Mouse (Mus musculus) urinary bladder, postnatal 4 days (tissue): ENCODE data around the gene Ggta1.

Source experiments
- DNase-seq, 2 experiments: peaks; one replicate each; pipeline ENCODE4 v3.0.0; 2021 to 2022; ENCODE audit warnings: low spot score in 2 of 2

Gene Ggta1

DNA sequence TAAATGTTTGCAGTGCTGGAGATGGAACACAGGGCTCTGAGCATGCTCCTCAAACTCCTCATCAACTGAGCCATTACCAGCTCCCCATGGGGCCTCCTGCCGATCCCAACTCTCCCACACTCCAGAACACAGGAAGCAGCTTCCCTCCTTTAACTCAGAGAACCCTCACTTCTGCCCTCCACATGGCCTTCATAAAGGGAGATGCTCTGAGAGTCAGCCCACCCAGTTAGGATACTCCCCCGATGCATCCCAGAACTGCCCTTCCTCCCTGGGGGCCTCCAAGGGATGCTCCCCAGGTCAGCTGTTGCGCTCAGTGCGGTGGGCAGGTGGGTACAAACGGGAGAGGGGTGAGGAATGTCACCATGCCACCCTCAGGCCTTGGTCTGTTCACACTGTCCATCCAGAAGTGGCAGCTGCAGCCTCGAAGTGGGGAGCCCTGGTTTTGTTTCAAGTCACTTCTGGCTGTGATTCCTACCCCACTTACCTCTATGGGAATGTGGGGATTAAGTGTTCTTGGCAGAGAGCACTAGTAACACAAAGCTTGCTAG is 28.4 kb downstream of the Ggta1 start:
- DNase-seq = no peak

DNA sequence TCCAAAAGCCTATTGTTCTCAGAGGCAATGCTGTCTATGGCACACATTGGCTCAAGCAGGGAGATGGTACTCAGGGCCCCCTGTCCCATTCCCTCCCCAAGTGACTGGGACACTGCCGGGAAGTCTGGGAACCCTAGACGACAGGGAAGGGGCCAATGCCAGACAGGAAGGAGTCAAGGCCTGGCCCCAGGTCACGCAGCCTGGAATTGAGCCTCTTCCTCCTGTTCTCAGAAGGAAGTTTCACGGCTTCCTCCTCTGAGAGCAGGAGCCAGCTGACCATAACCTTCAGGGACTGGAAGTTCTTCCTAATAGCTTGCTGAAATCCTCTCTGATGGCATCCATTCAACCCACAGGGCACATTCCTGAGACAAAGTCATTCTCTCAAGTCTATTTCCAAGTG is 29.6 kb downstream of the Ggta1 start:
- DNase-seq = no peak

DNA sequence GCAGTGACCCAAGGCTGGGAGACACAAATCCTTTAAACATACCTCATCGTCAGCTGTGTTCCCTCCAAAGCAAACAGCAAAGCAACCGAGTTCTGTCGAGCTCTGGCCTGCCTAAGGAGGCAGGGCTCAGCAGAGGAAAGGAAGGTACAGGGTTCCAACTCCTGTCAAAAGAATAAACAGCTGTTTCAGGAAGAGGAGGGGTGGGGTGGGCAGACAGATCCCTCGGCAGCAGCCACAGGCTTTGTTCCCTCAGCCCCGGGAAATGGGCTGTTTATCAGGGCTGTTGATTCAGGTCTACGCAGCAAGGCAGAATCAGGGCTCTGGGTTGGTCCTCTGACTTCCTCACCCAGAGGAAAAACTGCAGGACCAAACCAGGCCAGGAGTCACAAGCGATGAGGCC is 30.6 kb downstream of the Ggta1 start:
- DNase-seq = no peak

DNA sequence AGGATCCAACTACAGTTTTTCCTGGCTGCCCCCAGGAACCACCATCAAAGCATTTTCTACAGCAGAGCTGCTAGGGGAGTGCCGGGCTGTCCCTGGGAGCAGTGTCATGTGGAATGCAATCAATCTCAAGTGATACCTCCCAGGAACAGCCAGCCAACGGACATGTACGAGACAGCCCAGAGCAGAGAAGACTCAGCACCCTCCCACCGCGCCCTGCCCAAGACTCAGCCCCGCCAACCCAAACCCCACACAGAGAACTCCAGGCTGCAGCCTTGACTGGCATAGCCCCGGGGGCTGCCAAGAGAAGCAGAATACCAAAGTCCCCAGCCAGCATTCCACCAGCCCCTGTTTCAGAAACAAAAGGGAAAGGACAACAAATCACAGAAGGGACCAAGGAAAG is 31.0 kb downstream of the Ggta1 start:
- no peak for DNase-seq

DNA sequence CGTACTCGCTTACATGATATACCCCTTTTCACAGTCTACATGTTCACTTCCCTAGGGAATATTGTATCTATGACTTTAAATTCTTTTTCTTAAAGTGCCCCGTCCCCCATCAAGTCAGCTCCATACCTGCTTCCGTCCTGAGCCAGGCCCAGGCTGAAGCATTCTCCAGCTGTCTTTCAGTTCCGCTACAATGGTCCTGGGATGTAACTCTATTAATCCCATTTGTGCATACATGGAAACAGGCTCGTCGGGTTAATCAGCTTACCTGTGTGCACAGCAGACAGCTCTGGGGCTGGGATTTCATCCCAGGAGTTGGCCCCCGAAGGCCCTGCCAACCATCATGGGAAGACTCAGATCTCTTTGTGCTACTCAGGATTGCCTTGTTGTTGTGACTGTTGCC is 32.2 kb downstream of the Ggta1 start:
- DNase-seq = no peak

DNA sequence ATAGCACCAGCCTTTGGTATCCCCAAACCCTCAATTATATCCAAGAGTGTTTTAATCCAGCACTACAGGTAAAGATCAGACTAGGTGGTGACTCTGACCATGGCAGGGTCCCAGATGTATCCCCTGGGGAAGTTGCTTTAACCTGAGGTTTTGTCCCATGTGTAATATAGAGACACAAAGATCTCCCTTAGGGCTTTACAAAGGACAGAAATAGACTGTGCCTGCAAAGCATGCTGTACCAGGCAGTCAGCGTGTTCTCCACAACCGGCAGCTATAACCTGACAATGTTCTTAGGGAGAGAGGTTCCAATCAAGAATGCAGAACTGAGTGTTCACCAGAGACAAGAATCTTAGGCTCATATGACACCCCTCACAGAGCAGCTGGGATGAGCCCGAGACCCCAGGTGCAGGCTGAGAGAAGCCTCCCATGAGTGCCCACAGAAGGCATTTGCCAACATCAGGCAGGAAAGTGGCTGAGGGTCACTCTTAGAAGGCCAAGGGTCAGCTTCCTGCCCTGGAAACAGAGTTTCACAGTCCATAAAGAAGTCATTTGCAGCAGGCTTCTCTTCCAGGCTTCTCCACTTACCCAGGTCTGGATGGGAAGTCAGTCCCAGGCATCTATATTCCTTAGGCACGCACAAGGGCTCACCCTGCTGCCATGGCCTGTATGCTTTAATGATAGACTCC is 34.3 kb downstream of the Ggta1 start:
- no peak for DNase-seq

DNA sequence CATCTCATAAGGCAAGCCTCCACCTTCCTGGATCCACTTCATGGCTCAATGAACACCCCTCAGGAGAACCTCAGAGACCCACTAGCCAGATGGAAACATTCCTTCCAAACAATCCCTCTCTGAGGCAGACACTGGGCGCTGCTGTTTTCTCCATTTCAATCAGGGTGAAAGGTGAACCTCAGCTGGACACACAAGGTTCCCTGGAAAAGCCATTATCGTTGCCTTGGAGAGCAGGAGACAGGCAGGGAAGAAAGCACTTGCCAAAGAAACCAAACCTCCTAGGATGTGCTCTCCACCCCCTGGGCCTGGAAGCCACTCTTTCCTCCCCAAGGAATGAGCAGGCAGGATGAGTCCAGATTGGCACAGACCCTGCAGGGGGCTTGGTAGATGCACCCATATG is 35.5 kb downstream of the Ggta1 start:
- DNase-seq = no peak

DNA sequence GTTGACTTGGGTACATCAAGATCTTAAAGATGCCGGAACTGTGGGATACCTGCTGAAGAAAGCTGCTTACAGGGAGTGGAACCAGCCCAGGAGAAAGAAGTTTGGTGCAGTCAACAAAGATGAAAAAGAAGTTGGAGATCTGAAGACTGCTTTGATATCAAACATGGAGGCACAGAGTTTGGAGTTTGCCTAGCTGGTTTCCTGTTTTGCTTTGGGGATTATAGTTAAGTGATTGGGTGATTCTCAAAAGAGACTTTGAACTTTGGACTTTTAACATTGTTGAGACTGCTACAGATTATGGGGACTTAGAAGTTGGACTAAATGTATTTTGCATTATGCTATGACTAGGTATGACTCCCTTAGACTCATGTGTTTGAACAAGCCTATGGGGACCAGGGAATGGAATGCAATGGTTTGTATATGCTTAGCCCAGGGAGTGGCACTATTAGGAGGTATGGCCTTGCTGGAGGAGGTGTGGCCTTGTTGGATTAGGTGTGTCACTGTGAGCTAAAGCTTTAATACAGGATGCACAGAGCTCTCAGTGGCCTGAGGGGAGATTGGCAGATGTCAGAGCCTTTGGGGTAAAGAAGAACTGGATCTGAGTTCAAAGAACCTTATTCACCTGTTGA is 39.2 kb downstream of the Ggta1 start:
- DNase-seq = no peak

DNA sequence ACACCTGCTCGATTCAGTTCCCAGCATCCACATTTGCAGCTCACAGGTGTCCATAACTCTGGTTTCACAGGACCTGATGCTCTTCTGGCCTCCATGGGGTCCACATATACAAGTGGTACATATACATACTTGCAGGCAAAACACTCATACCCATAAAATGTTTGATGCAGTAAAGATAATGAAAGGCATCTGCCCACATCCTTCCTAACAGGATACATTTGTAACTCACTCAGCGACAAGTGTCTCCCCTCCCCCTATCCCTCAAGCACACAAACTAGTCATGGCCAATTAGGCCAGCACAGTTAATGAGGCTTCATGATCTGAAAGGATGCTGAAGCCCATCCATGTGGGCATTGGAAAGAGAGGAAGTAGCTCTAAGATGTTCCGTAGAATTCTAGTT is 40.6 kb downstream of the Ggta1 start:
- no peak for DNase-seq

DNA sequence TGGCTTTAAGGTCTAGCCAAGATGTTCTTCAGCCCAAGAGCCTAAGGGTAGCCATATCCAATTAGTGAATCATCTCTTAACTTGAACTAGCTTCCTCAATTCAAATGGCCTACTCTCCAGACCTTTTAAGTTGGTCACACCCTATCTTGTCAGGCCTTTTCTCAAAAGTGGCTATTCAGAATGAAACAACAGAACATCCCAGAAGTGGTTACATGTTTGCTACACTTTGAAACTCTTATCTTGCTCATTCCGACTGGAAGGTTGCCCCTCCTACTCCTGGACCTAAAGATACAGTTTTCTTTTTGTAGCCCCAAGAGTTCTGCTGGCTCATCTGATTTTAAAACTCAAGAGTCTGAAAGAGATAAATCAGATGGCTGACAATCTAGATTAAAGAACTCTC is 42.4 kb downstream of the Ggta1 start:
- no peak for DNase-seq

DNA sequence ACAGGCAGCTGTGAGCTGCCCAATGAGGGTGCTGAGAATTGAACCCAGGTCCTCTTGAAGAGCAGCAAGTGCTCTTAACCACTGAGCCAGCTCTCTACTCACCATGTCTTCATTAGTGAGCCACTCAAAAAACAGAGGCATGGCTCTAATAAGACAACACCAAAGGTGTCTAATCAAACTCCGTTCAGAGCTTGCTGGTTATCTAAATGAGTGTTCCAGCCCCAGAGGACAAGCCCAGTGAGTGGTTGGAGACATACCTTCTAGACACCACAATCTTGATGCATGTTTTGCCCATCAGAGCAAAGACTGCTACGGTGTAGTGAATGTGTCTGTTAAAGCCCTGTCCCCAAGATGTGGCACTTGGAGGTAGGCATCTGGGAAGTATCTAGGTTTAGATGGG is 43.4 kb downstream of the Ggta1 start:
- no peak for DNase-seq

DNA sequence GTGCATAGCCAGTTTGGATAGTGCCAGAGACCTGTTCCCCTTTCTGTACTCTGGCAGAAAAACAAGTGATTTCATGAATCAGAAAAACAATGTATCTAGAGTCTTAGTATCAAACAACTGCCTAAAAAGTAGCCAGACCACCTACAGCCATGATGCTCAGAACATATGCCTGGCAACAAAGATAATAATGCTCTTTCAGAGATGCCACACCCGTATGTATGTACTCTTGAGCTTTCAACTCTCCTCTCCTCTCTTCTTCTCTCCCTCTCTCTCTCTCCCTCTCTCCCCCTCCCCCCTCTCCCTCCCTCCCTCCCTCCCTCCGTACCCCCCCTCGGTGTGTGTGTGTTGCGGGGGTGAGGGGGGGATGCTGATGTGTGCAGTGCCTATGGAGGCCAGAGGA is 43.8 kb downstream of the Ggta1 start:
- no peak for DNase-seq

DNA sequence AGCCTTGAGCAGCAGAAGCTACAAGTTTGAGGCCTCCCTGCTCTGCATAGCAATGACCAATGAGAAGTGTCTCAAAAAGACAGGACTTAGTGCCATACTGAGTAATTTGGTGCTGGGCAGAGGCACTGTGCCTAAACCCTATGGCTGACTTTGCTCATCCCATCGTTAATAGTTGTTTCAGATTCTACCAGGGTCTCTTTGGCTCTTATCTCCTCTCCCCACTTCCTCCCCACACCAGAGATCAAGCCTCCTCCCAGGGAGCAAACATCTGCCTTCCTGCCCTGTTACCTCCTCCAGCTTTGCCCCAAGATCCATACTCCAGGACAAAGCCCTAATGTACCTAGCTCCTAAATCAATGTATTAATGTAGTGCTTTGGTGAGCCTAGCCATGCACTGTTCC is 45.8 kb downstream of the Ggta1 start:
- DNase-seq = no peak

DNA sequence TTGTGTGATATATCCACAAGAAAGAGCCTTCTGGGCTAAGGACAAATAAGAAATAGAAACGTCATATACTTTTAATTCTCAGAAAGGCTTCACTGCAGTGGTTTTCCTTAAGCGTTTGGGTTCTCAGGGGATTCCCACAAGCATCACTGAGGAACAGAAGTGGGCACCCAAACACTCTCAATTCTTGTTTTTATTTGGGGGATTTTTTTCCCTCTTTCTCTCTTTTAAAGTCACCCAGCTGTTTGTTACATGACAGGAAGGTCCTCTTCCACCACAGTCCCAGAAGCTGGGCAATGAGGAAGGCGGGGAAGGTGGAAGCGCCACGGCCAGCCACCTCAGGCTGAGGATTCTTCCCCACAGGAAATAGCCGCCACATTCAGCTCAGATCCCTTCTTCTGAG is 46.6 kb downstream of the Ggta1 start:
- no peak for DNase-seq

DNA sequence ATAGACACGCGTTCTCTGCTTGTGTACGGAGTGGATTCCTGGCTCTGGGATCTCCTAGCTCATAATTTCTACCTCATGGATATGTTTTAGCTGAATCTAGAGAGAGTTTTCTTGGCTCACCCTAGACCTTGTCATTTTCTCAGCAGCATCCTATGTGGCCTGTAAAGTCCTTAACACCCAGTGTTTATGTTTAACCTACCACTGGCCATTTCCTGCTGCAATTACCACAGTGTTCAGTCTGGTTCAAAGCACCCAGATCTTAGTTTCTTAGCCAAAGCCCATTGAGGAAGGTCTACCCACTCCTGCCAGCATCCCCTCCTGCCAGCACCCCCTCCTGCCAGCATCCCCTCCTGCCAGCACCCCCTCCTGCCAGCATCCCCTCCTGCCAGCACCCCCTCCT is 50.2 kb downstream of the Ggta1 start:
- no peak for DNase-seq

DNA sequence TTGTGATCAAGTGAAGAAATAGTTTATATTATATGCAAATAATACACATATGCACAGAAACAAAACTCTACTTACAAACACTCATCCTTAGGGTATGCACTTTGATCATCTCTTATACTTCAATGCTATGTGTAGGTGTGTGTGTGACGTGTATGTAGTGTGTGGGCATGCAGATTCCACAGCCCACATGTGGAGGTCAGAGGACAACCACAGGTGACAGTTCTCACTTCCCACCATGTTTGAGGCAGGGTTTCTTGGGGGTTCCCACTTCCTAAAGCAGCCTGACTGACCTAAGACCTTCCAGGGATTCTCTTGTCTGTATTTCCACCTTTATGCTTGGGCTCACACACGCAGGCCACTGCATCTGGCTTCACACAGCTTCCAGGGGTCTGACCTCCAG is 50.8 kb downstream of the Ggta1 start:
- DNase-seq = no peak

DNA sequence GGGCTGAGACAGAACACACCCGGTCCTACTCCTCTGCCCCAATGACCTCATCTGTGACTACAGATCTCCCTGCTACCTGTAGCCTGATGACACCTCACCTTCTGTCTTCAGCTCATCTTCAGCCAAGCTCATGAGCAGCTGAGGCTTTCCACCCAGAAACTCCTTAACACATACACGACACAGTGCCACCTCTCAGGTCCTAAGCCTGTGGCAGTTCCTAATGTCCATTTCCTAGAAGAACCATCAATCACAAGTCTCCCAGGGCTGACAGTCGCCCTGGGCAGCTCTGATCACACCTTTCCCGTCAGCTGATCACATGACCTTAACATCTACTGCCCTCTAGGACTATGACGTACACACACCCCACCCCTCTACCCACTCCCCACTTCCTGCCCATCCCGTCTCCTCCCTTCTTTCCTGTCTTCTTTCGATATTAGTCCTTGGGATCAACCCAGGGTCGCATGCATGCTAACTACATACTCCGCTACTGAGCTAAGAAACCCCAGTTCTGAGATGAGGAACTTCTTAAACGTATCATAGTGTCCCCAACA is 51.3 kb downstream of the Ggta1 start:
- DNase-seq = no peak

DNA sequence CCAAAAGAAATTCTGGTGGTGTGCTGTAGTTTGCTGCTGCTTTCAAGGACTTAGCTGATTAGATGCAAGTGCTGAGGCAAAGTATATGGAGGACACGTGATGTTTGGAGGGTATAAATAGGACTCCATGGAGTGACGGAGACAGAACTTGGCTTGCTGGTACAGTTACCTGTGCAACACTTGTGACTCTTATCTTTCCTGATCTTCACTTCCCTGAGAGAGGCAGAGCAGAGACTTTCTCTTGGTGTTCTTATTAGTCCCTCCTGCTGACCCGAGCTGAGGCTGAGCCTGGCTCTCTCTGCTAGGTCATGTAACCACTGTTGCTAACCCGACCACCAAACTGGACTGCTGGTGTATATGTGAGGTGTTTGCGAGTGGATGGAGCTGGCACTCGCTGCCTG is 53.6 kb downstream of the Ggta1 start:
- DNase-seq = no peak

DNA sequence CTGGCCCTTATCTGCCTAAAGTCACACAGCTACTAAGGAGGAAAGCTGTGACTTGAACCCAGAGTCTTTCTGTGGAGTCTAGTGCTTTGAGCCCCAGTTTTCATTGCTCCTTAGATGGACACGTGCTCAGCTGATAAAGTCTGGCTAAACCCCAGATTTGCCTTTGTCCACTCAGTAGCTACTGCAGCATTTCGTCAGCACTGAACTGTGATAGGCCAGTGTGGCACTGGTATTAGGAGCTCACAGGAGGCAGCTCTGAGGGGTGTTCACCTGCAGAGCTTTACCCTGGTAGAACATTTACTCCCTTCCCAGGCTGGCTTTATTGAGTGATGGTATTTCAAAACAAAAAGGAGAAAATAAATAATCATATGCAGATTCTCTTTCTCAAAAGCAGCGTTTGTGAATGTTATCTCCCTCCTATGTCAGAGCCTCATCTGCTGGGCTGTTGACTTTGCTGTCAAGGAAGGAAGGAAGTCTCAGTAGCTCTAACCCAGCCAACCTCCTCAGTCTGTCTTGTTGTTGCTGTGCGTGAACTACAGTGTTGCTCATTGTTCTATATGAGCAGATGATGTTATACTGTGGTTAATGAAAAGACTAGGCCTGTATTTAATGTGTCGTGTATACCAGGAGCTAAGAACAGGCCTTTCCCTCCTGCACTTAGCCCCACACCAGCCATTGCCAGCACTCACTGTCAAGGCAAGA is 54.5 kb downstream of the Ggta1 start:
- no peak for DNase-seq

DNA sequence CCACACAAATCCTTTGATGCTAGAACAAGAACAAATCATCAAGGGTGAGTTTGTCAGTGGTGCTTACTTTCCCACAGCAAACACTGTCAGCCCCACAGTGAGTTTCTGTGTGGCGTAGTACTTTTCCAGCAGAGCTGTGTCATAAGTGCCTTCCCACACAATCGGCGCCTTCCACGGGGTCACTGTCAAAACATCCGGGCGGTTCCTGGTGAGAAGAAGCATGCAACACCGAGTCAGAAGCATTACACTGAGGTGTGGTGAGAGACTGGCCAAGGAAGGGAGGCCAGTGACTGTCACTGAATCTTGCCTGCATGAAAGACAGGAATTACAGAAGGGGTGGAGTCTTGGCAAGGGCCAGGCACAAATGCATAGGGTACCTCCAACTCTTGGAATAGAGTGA is 55.2 kb downstream of the Ggta1 start:
- peak in 1 of 2 experiments; percentile 51 for DNase-seq

DNA sequence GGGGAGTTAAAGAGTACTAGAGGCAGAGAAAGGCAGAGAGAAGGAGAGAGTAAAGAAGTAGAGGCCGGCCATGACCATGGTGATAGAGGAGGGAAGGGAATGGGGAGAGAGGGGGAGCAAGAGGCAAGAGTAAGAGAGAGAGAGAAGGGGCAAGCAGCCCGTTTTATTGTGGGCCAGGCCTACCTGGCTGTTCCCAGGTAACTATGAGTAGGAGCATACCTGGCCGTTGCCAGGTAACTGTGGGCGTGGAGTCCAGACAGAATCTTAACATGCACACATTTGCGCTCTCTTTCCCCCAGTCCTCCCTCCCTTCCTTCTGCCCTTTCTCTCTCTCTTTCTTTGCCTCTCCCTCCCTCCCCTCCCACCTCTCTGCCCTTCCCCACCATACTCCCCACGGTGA is 55.8 kb downstream of the Ggta1 start:
- no peak for DNase-seq

DNA sequence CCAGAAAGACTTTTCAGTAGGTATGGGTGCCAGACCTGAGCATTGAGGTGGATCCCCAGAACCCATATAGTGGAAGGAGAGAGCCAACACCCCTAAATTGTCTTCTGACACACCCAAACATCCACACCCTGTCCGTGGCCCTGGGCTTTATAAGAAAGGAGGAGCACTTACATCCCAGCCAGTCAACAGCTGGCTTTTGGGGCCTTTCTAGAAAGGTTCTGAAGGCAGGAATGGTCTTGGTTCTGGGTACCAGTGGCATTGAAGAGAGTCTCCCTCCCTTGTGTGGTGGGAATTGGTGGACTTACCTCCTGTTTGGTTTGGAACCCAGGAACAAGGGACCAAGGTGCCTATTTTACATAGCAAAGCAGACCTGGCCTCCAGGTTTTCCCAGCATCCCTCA is 56.4 kb downstream of the Ggta1 start:
- DNase-seq = no peak

DNA sequence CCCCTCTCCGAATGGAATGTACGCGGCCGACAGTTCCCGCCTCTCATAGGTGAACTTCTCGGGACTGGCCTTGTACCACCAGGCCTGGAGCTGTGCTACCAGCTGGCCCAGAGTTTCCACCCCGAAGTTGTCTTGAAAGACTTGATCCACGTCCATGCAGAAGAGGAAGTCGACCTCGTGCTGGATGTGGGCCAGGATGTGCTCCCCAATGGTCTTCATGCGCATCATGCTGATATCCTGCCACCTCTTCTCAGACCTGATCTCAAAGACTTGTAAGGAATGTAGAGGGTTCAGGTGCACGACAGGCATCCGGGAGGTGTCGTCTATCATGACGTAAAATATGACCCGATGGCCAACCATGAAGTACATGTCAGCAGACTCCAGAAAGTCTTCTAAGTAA is 60.6 kb downstream of the Ggta1 start:
- DNase-seq = peak; percentile 15 to 54
